Mouse (Mus musculus): ENCODE data around the gene Kng2.

DNA sequence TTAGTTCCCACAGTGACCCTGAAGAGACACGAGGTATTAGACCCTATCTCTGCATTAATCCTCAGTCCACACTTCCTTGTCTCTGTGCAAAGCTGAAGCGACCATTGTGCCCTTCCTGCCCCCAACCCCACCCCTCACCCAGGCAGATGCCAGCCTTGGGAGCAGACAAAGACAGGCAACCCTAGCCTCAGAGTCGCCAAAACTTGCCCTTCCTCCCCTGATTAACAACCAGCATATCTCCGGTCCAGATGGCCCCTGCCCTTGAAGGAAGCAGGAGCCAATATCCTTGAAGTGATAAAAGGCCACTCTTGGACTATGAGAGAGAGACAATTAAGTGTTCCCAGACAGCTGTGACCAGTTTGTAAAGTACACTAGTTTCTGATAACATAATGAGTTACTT, 11.6 kb upstream of the Kng2 start:
- TF ChIP-seq CTCF (IDR thresholded peaks at IDR 0.05; ENCODE audit: insufficient read depth, low read depth, low read length) (no peak), POLR2A (IDR thresholded peaks at IDR 0.05; ENCODE audit: insufficient read depth, low read depth, low read length) (no peak)

Data from olfactory bulb, adult 2 months (tissue).